Mouse (Mus musculus) stomach, postnatal 0 days (tissue): Measurements from ENCODE around the gene Cd40.

ENCODE experiments used
- CTCF ChIP-seq: IDR thresholded peaks from 2 replicates; pipeline ENCODE4 v1.5.1; 2016; ENCODE audit warnings: antibody characterized with exemption, low read depth, mild to moderate bottlenecking, moderate library complexity
- EP300 ChIP-seq: optimal IDR thresholded peaks from 2 replicates; pipeline ENCODE3; 2016; ENCODE audit warnings: antibody characterized with exemption

GRCm38 (mm10) chr2:165032533-165032932 is 22.9 kb upstream of the Cd40 start:
- peak; percentile 65 for TF ChIP-seq CTCF
- no peak for TF ChIP-seq EP300
